Mouse (Mus musculus) thymus, postnatal 0 days (tissue): ENCODE results near the gene Wdtc1. TPM values are rescaled to one million over a fixed set of nuclear protein-coding genes. Genes with fewer than 3 reads are reported as not detected.

Experiments used
- DNase-seq: peaks from one replicate; pipeline ENCODE4 v3.0.0-alpha.2; 2015; ENCODE audit warnings: low spot score
- polyA plus RNA-seq: library from polyadenylated mRNA; unstranded; fragments of >200 nt; fragmentation: Nextera tagmentation; extraction: Ambion mirVana; gene quantifications from 2 replicates; pipeline ENCODE4 v1.2.1, GENCODE M21; 2015

The Wdtc1 gene
- polyA plus RNA-seq, 1 experiment from 2014 or later = 13.6 TPM

DNA sequence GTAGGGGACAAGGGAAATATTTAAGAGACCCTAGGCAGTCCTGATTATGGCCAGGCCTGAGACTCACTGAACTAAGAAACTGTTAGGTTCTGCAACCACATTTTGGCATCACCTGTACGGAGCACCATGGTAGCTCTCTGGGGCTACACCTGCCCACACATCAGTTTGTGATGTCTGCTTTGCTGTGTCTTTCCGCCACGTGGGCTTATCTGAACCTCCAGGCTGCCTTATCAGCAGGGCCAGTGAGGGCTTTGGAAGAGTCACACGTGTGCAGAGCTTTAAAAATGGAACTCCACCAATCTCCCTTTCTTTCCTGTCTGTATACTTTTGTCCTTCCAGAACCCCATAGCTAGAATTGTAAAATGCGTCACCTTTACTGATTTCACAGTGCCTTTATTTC lies 67.3 kb downstream of the Wdtc1 start:
- no peak for DNase-seq

DNA sequence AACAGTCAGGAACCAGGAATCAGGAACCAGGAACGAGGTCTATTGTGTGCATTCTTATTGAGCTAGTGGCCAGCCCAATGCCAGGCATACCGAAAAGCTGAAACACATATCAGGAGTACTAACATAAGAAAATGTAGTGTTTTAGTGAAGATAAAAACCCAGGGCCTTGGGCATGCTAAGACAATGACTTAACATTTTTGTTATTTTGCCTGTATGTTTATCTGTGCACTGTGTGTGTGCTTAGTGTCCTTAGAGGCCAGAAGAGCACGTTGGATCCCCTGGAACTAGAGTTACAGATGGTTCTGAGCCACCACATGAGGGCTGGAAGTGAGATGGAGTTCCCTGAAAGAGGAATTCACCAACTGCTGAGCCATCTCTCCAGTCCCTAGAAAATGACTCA lies 68.0 kb downstream of the Wdtc1 start:
- DNase-seq = no peak

DNA sequence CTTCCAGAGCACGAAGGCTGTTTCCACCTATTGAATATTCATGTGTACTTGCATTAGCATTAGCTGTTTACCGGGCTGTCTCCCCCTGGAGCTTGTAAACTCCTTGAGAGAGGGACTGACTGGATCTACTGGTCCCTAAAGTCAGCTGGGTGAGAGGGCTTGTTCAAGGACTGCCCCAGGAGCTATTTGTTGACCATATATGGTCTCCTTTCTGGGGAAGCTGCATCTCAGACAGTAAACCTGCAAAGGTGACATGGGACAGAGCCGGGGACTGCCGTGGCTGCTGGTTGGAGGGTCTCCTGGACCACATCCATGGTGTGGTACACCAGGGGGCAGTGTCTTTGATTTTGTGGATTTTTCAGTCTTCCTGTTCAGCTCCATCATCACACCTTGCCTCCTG lies 70.6 kb downstream of the Wdtc1 start:
- DNase-seq = no peak

DNA sequence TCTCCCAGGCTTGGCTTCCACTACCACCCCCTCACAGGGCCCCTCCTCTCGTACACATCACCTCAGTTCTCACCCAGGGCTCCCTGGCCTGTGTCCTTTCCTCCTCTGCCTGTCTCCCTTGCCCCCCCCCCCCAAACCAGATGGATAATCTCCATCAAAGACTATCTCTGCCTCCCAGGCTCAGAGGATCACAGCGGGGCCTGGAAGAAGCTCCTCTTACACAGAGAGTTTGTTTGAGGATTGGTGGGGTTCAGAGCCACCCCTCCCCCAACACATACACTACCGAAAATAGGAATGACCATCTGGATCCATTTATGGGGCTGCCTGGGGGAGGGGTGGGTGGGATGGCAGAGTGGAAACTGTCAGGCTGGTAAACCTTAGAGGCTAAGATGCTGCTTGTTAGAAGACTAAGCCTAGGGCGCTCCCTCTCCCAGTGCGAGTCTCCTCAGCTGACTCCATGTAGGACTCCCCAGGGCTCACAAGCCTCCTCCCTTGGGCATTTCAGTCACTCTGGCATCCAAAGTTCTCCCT lies 71.3 kb downstream of the Wdtc1 start:
- DNase-seq = no peak

DNA sequence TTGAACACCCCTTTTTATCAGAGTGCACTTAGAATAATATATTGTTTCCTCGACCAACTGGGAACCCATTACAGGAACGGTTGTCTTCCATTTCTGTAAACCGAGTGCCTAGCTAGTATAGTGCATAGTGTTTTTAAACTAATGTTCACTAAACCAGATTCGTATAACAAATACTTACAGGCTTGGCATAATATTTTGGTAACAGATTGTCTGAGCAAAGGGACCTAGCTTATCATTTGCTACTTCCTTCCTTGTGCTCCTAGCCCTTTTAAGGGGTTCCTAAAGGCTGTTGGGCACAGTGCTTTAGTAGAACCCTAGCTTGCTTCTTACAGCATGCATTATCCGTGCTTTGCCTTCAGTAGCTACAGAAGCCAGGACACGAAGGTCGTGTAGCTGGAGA lies 71.8 kb downstream of the Wdtc1 start:
- no peak for DNase-seq

DNA sequence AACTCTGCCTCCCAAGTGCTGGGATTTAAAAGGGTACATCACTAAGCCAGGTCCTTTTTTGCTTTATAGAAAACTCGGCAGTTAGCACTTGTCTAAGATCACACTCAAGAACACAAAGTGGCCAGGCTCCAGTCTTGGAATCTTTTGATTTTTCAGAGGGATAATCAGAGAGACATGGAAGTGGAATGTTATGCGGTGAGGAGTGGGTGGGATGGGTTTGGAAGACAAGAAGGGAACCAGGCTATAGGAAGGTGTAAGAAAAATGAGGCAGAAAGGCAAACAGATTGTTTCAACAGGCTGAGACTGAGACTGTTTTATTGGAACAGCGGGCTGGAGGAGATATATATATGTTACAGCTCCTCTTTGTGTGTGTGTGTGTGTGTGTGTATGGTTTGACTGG lies 74.8 kb downstream of the Wdtc1 start:
- DNase-seq = no peak

DNA sequence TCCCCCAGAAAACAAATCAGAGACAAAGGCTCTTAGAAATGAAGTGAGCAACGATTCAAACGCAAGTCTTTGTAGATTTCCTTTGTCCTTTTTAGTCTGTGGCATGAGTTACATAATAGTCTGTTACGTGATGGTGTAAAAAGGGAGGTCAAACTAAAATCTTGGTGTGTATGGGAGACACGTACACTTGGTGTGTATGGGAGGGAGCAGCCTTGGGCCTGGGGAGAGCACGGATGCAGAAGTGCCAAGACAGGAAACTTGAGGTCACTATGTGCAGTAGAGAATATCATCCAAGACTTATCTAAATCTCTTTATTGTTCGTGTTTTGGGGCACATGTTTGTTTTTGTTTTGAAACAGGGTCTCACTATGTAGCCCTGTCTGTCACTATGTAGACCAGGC lies 75.2 kb downstream of the Wdtc1 start:
- no peak for DNase-seq

DNA sequence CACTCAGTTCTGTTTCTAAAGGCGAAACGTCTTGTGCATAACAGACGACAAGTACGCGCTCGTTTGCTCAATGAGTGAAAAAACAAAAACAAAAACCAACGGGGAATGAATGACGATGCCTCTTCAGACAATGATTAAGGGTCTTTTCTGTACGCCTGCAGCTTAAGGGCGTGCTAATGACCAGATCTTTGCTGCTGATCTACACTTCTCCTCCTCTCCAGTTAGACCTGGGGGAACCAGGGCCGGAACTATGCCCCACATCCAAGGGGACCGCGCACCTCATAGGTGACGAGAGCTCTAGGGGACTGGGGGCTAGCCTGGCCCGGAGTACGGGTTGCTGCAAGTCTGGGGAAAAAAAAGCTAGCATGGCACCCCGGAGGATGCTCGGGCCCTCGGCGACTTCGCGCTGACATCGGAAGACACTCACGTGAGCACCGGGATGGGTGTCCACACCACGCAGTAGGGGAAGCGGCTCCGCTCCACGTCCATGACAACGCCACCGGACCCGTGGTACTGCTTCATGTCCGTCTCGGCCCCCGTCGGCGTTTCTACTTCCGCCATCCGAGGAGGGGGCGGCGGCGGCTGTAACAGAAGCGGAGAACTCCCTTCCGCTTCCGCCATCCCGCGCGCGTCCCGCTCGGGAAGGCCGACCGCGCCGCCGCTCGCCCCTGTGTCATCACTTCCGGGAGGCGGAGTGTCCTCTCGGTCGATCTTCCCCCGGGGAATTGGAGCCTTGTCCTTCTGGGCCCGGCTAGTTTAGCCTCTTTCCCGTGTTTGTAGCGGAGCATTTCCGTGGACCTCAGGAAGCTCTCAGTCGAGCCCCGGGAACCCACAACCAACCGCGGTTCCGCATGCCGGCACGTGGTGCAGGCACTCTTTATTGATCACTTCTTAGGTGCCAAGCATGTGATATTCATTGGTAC lies 75.9 kb downstream of the Wdtc1 start, which contains the start of gene Tmem222:
Gene Tmem222 (minus strand): TSS at position 689 of the 923 bp plus-strand sequence.
- peak; percentile 92 for DNase-seq

DNA sequence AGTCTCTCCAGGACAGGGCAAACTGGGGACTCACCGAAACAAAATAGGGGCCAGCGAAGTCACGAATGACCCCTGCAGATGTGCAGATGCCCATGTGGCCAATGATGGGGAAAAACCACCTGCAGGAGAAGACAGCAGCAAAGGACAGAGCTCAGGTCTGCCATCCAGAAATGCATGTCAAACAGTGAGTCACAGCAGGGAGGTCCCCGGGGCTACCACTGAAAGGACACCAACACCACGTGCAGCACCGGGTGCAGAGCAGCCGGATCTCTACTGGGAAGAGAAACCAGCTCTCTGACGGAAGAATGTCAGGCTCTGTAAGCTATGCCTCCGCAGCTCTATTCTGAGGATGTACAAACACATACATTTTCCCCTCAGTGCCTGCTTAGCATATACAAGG lies 82.4 kb downstream of the Wdtc1 start:
- DNase-seq = no peak

DNA sequence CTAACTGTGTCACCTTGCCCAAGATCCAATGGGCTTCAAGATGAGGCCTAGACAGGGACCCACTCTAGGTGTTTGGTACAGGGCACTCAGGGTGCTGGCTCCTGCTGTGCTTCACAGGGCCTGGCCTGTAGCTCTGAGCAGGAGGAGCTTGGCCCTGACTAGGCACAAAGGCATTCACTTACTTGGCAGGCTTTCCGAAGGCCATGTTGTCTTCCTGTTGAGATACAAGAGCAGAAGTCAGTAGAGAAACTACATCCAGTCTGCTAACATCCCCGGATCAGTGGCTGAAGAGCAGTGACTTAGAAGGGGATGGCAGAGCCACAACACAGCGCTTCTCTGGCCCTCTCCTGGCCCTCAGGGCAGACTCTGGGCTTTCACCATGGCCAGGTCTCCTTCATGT lies 83.7 kb downstream of the Wdtc1 start:
- no peak for DNase-seq

DNA sequence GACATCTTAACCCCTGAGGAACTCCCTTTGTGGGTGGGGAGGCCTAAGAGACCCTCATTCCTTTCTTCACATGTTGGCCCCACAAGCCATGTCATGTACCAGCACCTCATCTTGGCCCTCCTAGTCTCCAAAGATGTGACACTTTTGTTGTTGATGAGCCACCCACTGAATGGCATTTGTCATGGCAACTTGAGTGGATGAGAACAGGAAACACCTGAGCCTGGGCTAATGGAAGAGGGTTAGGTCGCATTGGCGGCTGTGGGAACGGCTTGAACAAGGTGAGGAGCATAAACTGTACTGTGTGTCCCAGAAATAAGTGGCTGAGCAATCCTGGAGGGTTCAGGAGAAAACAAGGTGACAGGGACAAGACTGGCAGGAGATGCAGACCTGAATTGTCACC lies 84.3 kb downstream of the Wdtc1 start:
- no peak for DNase-seq

DNA sequence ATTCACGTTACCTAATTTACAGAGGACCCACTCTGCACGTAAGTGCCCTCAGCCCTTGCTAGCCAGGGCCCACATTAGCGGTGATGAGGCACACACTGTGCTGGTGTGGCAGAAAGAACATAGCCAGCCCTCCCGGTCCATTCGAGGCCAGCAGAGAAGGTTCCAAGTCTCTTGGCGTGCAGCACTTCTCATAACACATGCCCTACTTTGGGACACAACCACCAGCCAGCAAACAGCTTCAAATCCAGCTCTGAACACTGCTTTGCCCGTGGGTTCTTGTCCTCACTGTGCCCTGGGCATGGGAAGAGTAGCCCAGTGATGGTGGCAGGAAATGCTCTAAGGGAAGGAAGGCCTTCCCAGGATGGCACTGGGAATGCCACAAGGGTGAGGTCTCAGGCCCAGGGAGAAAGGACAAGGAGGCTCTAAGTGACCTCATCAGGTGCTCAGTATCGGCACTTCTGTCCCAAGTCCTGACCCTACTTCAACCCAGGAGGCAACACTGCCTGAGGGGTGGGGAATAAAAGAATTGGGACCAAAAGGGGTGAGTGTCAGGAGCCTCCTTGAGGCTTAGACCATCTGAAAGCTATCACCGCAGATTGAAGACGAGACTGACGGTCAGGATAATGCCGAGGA lies 86.9 kb downstream of the Wdtc1 start:
- no peak for DNase-seq

DNA sequence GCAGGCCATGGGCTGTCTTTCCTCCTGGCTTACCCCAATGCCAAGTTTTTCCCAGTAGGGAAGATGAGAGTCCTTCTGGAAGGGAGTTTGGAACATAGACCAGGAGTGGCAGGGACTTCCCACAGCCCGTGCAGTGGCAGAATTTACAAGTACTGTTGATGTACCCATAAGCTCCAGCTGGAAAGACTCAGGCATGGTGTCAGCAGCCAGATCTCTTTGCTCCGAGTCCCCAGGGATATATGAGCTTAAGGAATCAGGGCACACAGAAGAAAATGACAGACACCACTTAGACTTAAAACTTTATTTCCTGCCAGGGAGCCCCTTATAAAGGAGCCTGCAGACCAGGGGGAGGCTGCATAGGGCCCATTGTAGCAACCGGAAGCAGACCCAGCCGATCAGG lies 87.5 kb downstream of the Wdtc1 start:
- DNase-seq = no peak

DNA sequence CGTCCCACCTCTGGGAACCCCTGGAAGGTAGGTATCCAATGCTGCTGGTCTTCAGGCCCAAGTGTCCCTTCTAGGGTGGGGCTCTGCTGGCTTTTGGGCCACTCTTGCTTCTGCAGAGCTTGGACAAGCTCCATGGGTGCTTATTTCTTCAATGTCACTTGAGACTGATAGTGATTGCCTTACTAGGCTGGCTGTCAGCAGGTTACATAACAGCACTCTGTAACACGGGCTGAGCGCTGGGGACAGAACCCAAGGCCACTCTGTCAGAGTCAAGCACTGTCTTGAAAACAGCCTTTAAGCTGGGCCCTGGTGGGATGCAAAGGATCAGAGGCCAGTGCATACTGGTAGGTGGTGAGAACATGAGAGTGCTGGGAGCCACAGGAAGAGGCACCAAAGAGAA lies 88.0 kb downstream of the Wdtc1 start:
- no peak for DNase-seq

DNA sequence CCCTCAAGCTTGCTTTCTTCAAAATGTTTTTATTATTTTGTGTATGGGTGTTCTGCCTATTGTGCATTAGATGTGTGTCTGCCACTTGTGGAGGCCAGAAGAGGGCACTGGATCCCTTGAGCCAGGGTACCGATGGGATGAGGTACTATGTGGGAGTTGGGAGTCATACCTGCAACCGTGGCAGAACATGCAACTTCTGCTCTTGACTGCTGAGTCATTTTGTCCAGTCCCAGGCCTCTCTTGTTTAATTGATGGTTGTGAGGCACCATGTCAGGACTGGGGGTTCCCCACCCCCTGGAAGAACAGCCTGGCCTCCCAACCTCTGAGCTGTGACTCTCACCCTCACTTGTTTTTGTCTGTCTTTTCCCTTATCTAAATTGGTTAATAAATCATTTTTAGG lies 88.7 kb downstream of the Wdtc1 start:
- no peak for DNase-seq

DNA sequence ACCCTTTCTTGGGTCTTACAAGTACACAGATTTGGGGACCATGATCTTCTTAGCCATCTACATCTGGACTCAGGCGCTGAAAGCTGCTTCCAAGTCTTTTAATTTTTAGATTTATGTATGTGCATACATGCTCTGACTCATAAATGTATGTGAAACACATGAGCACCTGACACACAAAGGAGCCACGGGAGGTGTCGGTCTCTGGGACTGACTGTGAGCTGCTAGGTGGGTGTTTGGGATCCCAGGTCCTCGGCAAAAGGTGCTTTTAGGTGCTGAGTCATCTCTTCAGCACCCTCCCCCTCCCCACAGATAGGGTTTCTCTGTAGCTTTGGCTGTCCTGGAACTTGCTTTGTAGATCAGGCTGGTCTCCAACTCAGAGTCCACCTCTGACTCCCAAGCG lies 89.5 kb downstream of the Wdtc1 start:
- DNase-seq = no peak

DNA sequence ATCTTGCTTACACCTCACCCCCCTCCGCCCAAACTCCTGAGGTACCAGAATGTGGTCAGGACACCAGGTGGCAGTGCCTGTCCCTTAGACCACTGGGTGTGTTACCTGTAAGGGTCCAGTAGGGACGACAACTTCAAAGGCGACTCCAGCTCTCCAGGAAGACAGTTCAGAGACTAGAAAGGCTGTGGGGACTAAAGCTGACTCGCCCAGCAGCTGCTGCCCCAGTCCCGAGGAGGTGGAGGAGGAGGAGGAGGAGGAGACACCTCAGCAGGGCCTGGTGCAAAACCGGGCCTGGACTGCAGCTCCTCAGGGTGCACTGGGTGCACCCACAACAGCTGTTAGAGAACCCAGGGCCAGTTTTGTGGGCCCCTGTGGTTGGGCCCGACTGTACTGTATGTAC lies 90.4 kb downstream of the Wdtc1 start, which contains the start of gene Sytl1:
Gene Sytl1 (minus strand): TSS at position 232 of the 400 bp plus-strand sequence.
- peak; percentile 67 for DNase-seq

DNA sequence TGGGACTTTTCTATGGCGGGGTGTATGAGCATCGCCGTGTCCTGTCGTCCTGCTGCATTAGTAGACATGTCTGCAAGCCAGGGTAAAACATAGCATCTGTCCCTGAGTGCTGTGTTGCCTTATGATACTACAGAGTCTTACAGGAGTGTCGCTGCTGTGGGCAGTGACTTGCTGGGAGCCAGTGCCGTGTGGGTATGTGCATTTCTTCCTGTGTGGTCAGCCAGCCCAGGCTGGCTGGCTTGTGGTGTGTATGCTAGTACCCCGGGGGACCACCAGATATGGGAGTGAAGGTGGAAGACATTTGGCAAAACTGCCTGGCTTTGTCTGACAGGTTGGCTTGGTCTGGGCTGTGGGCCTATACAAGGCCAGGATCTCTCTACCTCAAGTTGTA lies 90.9 kb downstream of the Wdtc1 start:
- no peak for DNase-seq

DNA sequence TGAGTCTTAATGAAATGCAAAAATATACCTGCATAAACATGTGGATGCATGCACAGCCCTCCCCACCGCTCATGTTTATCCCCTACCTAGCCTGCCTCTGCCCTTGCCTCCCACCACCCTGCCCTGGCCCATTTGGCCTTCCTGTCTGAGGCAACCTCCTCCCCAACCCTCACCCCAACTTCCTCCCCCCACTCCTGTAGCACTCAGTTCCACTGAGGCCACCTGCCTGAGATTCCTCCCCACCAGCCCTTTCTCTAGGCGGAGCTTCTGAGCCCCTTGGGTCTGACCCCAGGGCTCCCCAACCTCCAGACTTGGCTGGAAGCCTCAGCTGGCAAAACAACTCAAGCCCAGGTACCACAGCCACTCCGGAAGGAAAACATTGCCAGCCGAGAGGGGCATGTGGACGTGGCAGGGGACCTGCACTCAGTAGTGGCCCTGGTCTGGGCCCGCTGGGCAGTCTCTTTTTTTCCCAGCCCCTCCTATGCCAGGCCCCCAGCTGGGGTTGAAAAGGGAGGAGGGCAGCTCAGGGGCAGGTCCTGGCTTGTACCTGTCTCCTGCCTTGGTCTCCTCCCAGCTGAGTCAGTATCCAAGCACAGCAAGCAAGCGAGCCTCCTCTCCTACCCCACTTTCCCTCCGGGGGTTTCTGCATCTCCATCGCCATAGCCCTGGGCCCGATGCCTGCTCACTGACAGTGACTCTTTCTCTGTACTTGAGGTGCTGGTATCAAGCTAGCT lies 91.5 kb downstream of the Wdtc1 start:
- peak; percentile 75 for DNase-seq

DNA sequence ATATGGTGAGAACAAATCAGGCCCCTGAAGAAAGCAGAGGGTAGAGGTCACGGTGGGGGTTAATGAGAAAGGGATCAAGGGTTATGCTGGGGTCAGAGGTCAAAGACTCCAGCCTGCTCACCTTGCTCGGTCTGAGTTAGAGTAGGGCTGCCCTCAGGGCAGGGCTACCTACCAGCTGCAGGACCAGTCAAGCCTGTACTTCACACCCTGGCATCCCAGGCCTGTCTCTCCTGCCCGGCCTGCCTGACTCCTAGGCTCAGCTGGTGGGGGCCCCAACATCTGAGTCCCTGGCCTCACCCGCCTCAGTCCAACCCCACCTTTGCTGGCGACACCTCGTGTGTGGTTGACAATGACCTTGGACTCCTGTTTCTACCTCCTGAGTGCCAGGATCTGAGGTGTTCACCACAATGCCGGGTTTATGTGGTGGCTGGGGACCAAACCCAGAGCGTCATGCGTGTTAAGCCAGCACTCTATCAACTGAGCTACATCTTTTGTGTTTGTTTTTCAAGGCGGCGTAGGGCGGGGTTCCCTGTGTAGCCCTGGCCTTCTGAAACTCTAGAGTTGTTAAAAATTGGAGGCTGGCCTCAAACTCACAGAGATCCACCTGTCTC lies 95.4 kb downstream of the Wdtc1 start:
- DNase-seq = no peak

DNA sequence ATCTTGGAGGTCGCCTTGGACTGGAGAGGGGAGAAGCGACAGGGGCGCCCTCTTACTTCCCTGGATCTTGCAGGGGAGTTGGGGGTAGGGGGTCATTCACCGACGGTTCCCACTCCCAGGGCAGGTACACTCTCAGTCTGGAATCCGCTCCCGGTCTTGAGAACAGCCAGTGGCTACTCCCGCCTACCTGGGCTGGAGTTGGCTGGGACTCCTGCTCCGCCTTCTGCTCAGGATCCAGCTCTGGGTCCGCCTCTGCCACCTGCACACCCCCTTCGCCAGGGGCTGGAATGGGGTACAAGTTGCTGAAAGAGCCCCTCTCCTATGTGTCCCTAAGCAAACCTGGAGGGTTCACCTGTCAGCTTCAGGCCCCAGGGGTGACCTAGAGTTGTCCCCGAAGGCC lies 96.1 kb downstream of the Wdtc1 start:
- no peak for DNase-seq
